Mouse (Mus musculus) forebrain, postnatal 0 days (tissue): ENCODE results near the gene Lcn2. TPM values are rescaled to one million over a fixed set of nuclear protein-coding genes. Genes with fewer than 3 reads are reported as not detected.

Experiments used
- ATAC-seq: fragments of 200-750 bp; cut with Nextera tagmentation; 2 replicates; pipeline ENCODE4 v1.8.0; 2017; ENCODE audit warnings: mild to moderate bottlenecking, moderate library complexity
- DNase-seq: peaks from one replicate; pipeline ENCODE4 v3.0.0-alpha.2; 2015
- H3K27ac ChIP-seq: fragments of 300-500 bp; sonication (generic); 2 replicates; pipeline ENCODE4 v1.5.1; 2014; ENCODE audit warnings: low read depth, mild to moderate bottlenecking, antibody characterized with exemption, low read length, moderate library complexity, mixed read lengths
- H3K27me3 ChIP-seq: fragments of 300-500 bp; sonication (generic); 2 replicates; pipeline ENCODE4 v1.6.1; 2014; ENCODE audit warnings: mild to moderate bottlenecking, low read length, mixed read lengths; ENCODE audit not compliant: insufficient read depth
- H3K36me3 ChIP-seq: fragments of 300-500 bp; sonication (generic); 2 replicates; pipeline ENCODE4 v1.6.1; 2014; ENCODE audit warnings: mild to moderate bottlenecking, moderate library complexity; ENCODE audit not compliant: insufficient read depth
- H3K4me1 ChIP-seq: fragments of 300-500 bp; sonication (generic); 2 replicates; pipeline ENCODE4 v1.6.1; 2014; ENCODE audit warnings: antibody characterized with exemption; ENCODE audit not compliant: insufficient read depth
- H3K4me2 ChIP-seq: fragments of 300-500 bp; sonication (generic); 2 replicates; pipeline ENCODE4 v1.6.1; 2014; ENCODE audit warnings: low read depth, mild to moderate bottlenecking, moderate library complexity
- H3K4me3 ChIP-seq: fragments of 300-500 bp; sonication (generic); 2 replicates; pipeline ENCODE4 v1.5.1; 2014; ENCODE audit warnings: low read depth, low read length, mixed read lengths
- H3K9ac ChIP-seq: fragments of 300-500 bp; sonication (generic); 2 replicates; pipeline ENCODE4 v1.6.1; 2014; ENCODE audit warnings: mild to moderate bottlenecking
- H3K9me3 ChIP-seq: fragments of 300-500 bp; sonication (generic); 2 replicates; pipeline ENCODE4 v1.6.1; 2016; ENCODE audit warnings: low read length
- CTCF ChIP-seq: sonication (generic); IDR thresholded peaks from 2 replicates; pipeline ENCODE4 v1.5.1; 2016; ENCODE audit warnings: antibody characterized with exemption, control low read depth, low read depth
- WGBS: fragments of 180-500 bp; shearing (Covaris S2); extraction: QIAGEN DNeasy Blood & Tissue Kit; methylation state at CpG from one replicate; pipeline ENCODE4 v1.1.7; 2014; 5-methylcytosine and 5-hydroxymethylcytosine counted together
- polyA plus RNA-seq: library from polyadenylated mRNA; unstranded; fragments of >200 nt; fragmentation: Nextera tagmentation; extraction: Ambion mirVana; gene quantifications from 2 replicates; pipeline ENCODE4 v1.2.1, GENCODE M21; 2015
- total RNA-seq: library from RNA; depleted of rRNA; stranded (reverse); fragments of >200 nt; gene quantifications from 2 replicates; pipeline ENCODE4 v1.2.3, GENCODE M21; 2014

Gene Lcn2
- total and polyA plus RNA-seq, 2 experiments from 2014 or later, result 0.63 to 1.2 TPM

GRCm38 (mm10) chr2:32420066-32420608 is 32.1 kb upstream of the Lcn2 start:
- H3K4me2 ChIP-seq, result no peak overlapping the region
- peaks cover 62% of the 10 kb centered on the region for H3K36me3 ChIP-seq
- no peaks in the 10 kb centered on the region for H3K27me3 ChIP-seq
- H3K4me3 ChIP-seq, result no peak overlapping the region
- ATAC-seq (no peak), DNase-seq (no peak)
- TF ChIP-seq CTCF, result no peak
- 90% methylated on average over 12 of the region's 12 CpGs for WGBS
- H3K9ac ChIP-seq, result no peak overlapping the region
- H3K4me1 ChIP-seq, result peaks cover 14% of the 10 kb centered on the region; the same call in 1 of the 2 replicates
- H3K27ac ChIP-seq, result no peak overlapping the region
- H3K9me3 ChIP-seq, result no peaks in the 10 kb centered on the region

- H3K27ac ChIP-seq, result no peak overlapping the region
- H3K9me3 ChIP-seq, result no peaks in the 10 kb centered on the region
- no peak for DNase-seq
- no peaks in the 10 kb centered on the region for H3K27me3 ChIP-seq
- H3K4me3 ChIP-seq, result no peak overlapping the region
- H3K4me2 ChIP-seq, result no peak overlapping the region
- 88% methylated on average over 3 of the region's 3 CpGs for WGBS
- peaks cover 69% of the 10 kb centered on the region for H3K36me3 ChIP-seq
- no peak for TF ChIP-seq CTCF
- H3K9ac ChIP-seq, result no peak overlapping the region
- H3K4me1 ChIP-seq, result peaks cover 12% of the 10 kb centered on the region; the same call in 1 of the 2 replicates
- no peak for ATAC-seq
These were observed 31.3 kb upstream of the Lcn2 start for GRCm38 (mm10) chr2:32419359-32419758.

- Histone ChIP-seq H3K9ac (no peak overlapping the region), H3K36me3 (peaks cover 74% of the 10 kb centered on the region), H3K4me1 (0 out of 2 replicates have a peak, but pooled peaks cover 4% of the 10 kb centered on the region), H3K4me2 (no peak overlapping the region), H3K4me3 (no peak overlapping the region), H3K27ac (no peak overlapping the region), H3K27me3 (no peaks in the 10 kb centered on the region), H3K9me3 (no peaks in the 10 kb centered on the region)
- DNase-seq (no peak), ATAC-seq (no peak)
- TF ChIP-seq CTCF, result no peak
- 88% methylated on average over 12 of the region's 12 CpGs for WGBS
These were observed 30.5 kb upstream of the Lcn2 start for GRCm38 (mm10) chr2:32418430-32419151.

- 96% methylated on average over 8 of the region's 8 CpGs for WGBS
- DNase-seq, result no peak
These were observed 29.4 kb upstream of the Lcn2 start for GRCm38 (mm10) chr2:32417486-32417885.

GRCm38 (mm10) chr2:32416556-32416955 is 28.5 kb upstream of the Lcn2 start:
- ATAC-seq (no peak), DNase-seq (no peak)
- no peak overlapping the region for H3K9ac ChIP-seq
- no peak overlapping the region for H3K4me3 ChIP-seq
- no peaks in the 10 kb centered on the region for H3K4me1 ChIP-seq
- H3K27ac ChIP-seq, result no peak overlapping the region
- 87% methylated on average over 2 of the region's 2 CpGs for WGBS
- TF ChIP-seq CTCF, result no peak
- peaks cover 74% of the 10 kb centered on the region for H3K36me3 ChIP-seq
- no peak overlapping the region for H3K4me2 ChIP-seq
- H3K9me3 ChIP-seq, result no peaks in the 10 kb centered on the region
- no peaks in the 10 kb centered on the region for H3K27me3 ChIP-seq

More at GRCm38 (mm10) chr2:32417486-32417885, 29.4 kb upstream of the Lcn2 start:
- Histone ChIP-seq H3K9me3 (no peaks in the 10 kb centered on the region), H3K27ac (no peak overlapping the region), H3K36me3 (peaks cover 74% of the 10 kb centered on the region), H3K4me2 (no peak overlapping the region), H3K9ac (no peak overlapping the region), H3K4me3 (no peak overlapping the region), H3K4me1 (0 out of 2 replicates have a peak, but pooled peaks cover 2% of the 10 kb centered on the region), H3K27me3 (no peaks in the 10 kb centered on the region)
- TF ChIP-seq CTCF, result no peak
- ATAC-seq, result no peak

- H3K4me2 ChIP-seq, result no peak overlapping the region
- H3K9me3 ChIP-seq, result no peaks in the 10 kb centered on the region
- no peak for DNase-seq
- H3K27me3 ChIP-seq, result no peaks in the 10 kb centered on the region
- no peak overlapping the region for H3K27ac ChIP-seq
- 93% methylated on average over 12 of the region's 12 CpGs for WGBS
- H3K4me3 ChIP-seq, result no peak overlapping the region
- H3K4me1 ChIP-seq, result no peaks in the 10 kb centered on the region
- no peak for ATAC-seq
- no peak for TF ChIP-seq CTCF
- no peak overlapping the region for H3K9ac ChIP-seq
- H3K36me3 ChIP-seq, result peaks cover 68% of the 10 kb centered on the region
These were observed 27.7 kb upstream of the Lcn2 start for GRCm38 (mm10) chr2:32415801-32416200.

- peaks cover 50% of the 10 kb centered on the region for H3K36me3 ChIP-seq
- no peak overlapping the region for H3K4me3 ChIP-seq
- H3K27me3 ChIP-seq, result no peaks in the 10 kb centered on the region
- H3K9me3 ChIP-seq, result no peaks in the 10 kb centered on the region
- WGBS, result 68% methylated on average over 5 of the region's 5 CpGs
- H3K4me2 ChIP-seq, result no peak overlapping the region
- H3K4me1 ChIP-seq, result no peaks in the 10 kb centered on the region
- H3K27ac ChIP-seq, result no peak overlapping the region
- ATAC-seq, result no peak
- DNase-seq, result no peak
- TF ChIP-seq CTCF, result no peak
- no peak overlapping the region for H3K9ac ChIP-seq
These were observed 25.9 kb upstream of the Lcn2 start for GRCm38 (mm10) chr2:32413936-32414335.
